Mouse (Mus musculus) c-Kit-positive CD71-positive TER-119-positive erythroid progenitor cells, embryonic 14.5 days (primary cell): ENCODE data around the gene Ntm.

Experiments
- DNase-seq: peaks from one replicate; pipeline ENCODE4 v3.0.0-alpha.2; 2013; ENCODE audit warnings: low spot score

Ntm gene

DNA sequence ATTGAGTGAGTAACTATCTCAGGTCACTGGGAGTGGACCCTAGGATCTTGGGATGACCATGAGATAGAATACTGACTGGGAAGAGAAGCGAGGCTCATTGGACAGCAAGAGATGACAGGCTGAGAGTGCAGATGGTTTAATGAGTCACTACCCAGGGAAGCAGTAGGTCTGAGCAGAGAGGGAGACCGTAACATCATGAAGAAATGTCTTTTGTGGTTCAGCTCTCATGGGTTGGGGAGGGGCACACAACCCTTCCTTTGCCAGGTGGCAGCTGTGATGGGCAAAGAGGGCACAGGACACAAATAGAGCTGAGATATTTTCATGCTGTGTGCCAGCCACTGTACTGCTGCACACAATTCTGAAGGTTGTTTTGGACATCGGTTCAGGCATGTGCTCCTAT, 724.0 kb downstream of the Ntm start:
- DNase-seq: no peak

GRCm38 (mm10) chr9:29236752-29237151, 726.2 kb downstream of the Ntm start:
- no peak for DNase-seq

DNA sequence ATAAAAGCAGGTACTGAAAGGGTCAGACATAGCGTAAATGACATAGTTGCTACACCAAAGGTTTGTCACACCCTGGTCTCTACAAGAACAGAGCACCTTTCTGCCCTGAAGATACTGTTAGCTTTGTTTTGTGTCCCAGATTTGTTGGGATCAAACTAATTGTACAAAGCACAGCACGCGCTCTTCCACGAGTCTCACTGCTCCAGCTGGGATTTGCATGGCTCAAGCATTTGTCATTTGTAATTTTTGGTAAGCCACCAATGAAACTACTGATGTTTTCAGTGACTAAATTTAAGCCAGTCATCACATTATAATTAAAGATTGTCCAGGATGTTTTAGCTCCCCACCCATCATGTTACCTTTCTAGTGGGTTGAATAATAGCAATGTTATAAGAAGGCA, 735.2 kb downstream of the Ntm start:
- DNase-seq: no peak

DNA sequence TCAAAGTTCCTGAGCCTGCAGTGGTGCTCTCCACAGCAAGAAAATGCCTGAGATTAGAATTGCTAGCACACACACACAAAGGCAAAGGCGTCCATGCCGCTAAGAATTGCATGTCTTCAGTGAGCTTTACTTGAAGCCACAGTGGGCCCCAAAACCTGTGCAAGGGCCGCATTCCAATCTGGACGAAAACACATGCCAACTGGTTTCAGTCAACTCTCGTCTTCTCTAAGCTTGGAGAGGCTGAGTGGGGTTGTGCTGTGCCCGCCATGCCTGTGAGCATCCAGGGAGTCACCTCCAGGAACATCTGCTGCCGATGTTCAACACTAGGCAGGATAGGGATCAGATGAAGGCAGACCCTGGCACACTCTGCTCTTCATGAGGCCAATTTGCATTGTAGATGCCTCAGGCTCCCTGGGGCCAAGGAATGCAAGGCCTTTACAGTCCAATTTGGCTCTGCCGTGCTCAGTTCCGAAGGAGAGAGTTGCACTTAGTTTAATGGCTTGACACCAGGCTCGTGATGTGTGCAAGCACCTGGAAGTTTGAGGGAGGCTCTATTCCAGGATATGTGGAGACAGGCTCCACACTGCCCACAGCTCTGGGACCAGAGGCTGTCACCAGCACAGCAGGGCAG, 739.9 kb downstream of the Ntm start:
- no peak for DNase-seq

- no peak for DNase-seq
Measured at GRCm38 (mm10) chr9:29220941-29221615, 741.9 kb downstream of the Ntm start.

GRCm38 (mm10) chr9:29220493-29220892, 742.4 kb downstream of the Ntm start:
- DNase-seq: no peak

- DNase-seq: no peak
Measured at GRCm38 (mm10) chr9:29217951-29218350, 745.0 kb downstream of the Ntm start.

DNA sequence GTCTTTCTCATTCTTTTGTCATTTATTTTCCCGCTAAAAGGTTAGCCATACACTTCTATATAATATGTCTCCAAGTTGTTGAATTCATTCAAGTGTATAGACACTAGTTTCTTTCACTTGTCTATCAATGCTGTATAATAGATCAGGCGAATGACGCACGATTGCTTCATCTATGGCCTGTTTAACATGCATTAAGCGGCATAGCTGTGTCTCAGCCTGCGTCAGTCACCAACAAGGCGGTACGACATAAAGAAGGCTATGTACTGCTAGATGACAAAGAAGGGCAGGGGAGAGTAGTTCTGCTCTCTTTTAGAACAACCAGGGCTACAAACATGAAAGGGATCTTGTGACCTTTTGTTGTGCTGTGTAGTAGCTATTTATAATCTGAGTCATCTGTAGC, 746.4 kb downstream of the Ntm start:
- DNase-seq: no peak

- DNase-seq: no peak
Measured at GRCm38 (mm10) chr9:29215796-29216195, 747.1 kb downstream of the Ntm start.

DNA sequence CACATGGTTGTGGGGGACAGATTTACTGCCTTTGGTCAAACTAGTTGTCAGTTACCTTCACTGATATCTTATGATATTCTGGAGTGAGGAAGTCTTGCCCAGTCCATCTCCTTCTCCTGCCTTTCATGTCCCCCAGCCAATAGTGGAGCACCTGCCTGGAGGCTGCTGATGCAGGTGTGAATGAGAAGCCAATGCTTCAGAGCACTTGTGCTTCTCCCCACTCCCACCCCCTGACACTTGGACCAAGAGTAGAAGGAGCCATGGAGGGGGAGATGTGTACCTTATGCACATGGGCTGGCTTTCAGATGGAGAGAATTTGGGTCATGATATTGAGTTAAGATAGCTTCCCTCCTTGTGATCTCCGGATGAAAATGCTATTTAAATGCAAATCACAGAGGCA, 747.7 kb downstream of the Ntm start:
- DNase-seq: no peak

GRCm38 (mm10) chr9:29209243-29209642, 753.7 kb downstream of the Ntm start:
- DNase-seq: no peak

DNA sequence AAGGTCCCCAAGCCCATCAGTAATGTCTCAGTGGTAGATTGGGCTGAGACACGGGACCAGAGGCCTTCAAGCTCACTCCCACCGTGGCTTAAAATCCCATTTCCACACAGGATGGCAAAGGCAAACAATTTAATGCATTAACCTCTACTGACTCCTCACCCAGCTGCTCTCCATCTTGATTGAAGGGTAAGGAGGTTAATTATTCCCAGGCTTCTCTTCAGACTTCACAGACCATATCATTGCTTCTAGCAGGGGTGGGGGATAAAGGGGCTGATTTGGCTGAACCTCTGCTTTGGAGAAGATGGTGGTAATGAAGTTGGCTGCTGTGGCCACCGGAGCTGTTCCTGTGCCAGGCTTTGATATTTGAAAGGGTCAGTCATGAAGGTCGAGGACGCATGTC, 754.8 kb downstream of the Ntm start:
- no peak for DNase-seq

- no peak for DNase-seq
Measured at GRCm38 (mm10) chr9:29205680-29206079, 757.3 kb downstream of the Ntm start.

GRCm38 (mm10) chr9:29202196-29202595, 760.7 kb downstream of the Ntm start:
- DNase-seq: no peak

DNA sequence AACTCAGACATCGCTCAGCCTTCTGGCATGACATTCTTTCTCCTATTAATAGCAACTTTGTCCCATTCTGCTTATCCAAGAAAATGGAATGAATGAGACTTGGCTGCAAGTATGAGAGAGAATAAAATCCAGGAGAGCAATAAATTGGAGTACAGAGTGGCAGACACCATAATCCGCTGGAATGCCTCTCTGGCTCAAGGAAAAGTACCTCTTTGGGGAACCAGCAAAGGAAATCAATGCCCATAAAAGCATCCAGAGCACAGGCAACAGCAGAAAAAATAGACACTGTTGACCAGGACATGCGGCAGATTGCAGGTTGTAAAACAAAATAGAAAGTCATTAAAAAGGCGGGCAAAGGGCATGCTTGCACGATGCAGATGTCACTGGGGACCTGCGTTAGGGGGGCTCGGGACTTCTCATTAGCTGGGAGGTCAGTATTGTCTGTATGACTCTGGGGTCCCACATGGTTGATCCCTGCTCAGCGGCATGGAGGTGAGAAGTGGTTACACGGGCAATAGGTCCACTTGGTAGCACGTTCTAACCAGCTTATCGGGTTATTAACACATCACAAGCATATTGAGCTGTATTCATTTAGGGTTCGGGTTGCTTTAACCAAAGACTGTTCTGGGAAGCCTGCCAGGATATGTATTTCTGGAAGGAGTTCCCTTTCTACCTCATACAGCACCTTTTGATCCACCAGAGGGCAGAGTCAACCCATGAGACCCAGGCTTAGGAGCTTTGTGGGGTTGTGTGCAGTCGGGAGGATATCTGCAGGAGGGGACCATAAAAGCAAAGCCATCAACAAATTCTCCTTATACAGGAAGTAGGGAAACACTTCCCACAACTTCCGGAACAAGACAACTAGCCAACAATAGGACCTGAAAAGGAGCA, 761.5 kb downstream of the Ntm start:
- DNase-seq: no peak

- no peak for DNase-seq
Measured at GRCm38 (mm10) chr9:29197046-29197445, 765.9 kb downstream of the Ntm start.

- DNase-seq: no peak
Measured at GRCm38 (mm10) chr9:29194265-29194664, 768.7 kb downstream of the Ntm start.

GRCm38 (mm10) chr9:29183011-29183410, 779.9 kb downstream of the Ntm start:
- no peak for DNase-seq

- DNase-seq: no peak
Measured at GRCm38 (mm10) chr9:29181661-29182060, 781.3 kb downstream of the Ntm start.

GRCm38 (mm10) chr9:29165731-29166130, 797.2 kb downstream of the Ntm start:
- DNase-seq: no peak

- DNase-seq: no peak
Measured at GRCm38 (mm10) chr9:29161059-29161642, 801.8 kb downstream of the Ntm start.

DNA sequence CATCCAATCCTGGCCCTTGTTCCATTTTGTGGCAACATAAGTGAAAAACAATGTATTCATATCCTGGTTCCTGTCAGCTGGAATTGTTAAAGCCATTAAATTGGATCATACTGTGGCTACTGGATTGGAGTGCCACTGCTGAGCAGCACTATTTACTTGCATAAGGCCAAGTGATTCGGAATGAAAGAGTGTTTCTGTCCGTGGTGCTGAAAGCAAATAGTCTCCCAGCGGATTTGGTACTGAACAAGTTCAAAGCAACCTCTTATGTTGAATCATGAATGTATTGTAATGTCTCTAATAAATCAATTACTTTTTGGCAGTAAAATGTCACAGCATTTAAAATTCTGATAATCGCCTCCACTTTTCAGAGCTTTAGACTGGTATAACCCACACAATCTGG, 817.0 kb downstream of the Ntm start:
- DNase-seq: no peak

- no peak for DNase-seq
Measured at GRCm38 (mm10) chr9:29136039-29136438, 826.9 kb downstream of the Ntm start.
